Mouse (Mus musculus): ENCODE data around the gene Ccr1l1.

The Ccr1l1 gene

GRCm38 (mm10) chr9:123960161-123960560 lies 18.0 kb downstream of the Ccr1l1 start:
- no peak for DNase-seq (ENCODE audit: low read depth, low spot score)

- DNase-seq (ENCODE audit: low read depth, low spot score), result no peak
Measured at GRCm38 (mm10) chr9:123957911-123958413, 20.2 kb downstream of the Ccr1l1 start.

- no peak for DNase-seq (ENCODE audit: low read depth, low spot score)
Measured at GRCm38 (mm10) chr9:123956892-123957291, 21.3 kb downstream of the Ccr1l1 start.

GRCm38 (mm10) chr9:123953551-123953950 lies 24.7 kb downstream of the Ccr1l1 start:
- DNase-seq (ENCODE audit: low read depth, low spot score), result no peak

- DNase-seq (ENCODE audit: low read depth, low spot score), result no peak
Measured at GRCm38 (mm10) chr9:123951176-123951575, 27.0 kb downstream of the Ccr1l1 start.

GRCm38 (mm10) chr9:123949432-123949831 lies 28.8 kb downstream of the Ccr1l1 start:
- DNase-seq (ENCODE audit: low read depth, low spot score), result no peak

- DNase-seq (ENCODE audit: low read depth, low spot score), result no peak
Measured at GRCm38 (mm10) chr9:123947815-123948214, 30.4 kb downstream of the Ccr1l1 start.

GRCm38 (mm10) chr9:123942025-123942424 lies 36.2 kb downstream of the Ccr1l1 start:
- DNase-seq (ENCODE audit: low read depth, low spot score), result no peak

GRCm38 (mm10) chr9:123941316-123941715 lies 36.9 kb downstream of the Ccr1l1 start:
- no peak for DNase-seq (ENCODE audit: low read depth, low spot score)

- no peak for DNase-seq (ENCODE audit: low read depth, low spot score)
Measured at GRCm38 (mm10) chr9:123940628-123941027, 37.6 kb downstream of the Ccr1l1 start.

GRCm38 (mm10) chr9:123940168-123940567 lies 38.0 kb downstream of the Ccr1l1 start:
- no peak for DNase-seq (ENCODE audit: low read depth, low spot score)

- no peak for DNase-seq (ENCODE audit: low read depth, low spot score)
Measured at GRCm38 (mm10) chr9:123937989-123938388, 40.2 kb downstream of the Ccr1l1 start.

GRCm38 (mm10) chr9:123936604-123937280 lies 41.5 kb downstream of the Ccr1l1 start:
- no peak for DNase-seq (ENCODE audit: low read depth, low spot score)

GRCm38 (mm10) chr9:123935776-123936175 lies 42.4 kb downstream of the Ccr1l1 start:
- no peak for DNase-seq (ENCODE audit: low read depth, low spot score)

- DNase-seq (ENCODE audit: low read depth, low spot score), result no peak
Measured at GRCm38 (mm10) chr9:123935346-123935745, 42.9 kb downstream of the Ccr1l1 start.

GRCm38 (mm10) chr9:123933716-123934445 lies 44.3 kb downstream of the Ccr1l1 start:
- no peak for DNase-seq (ENCODE audit: low read depth, low spot score)

- no peak for DNase-seq (ENCODE audit: low read depth, low spot score)
Measured at GRCm38 (mm10) chr9:123932911-123933675, 45.1 kb downstream of the Ccr1l1 start.

GRCm38 (mm10) chr9:123931761-123932700 lies 46.2 kb downstream of the Ccr1l1 start:
- DNase-seq (ENCODE audit: low read depth, low spot score), result no peak

- no peak for DNase-seq (ENCODE audit: low read depth, low spot score)
Measured at GRCm38 (mm10) chr9:123930926-123931325, 47.3 kb downstream of the Ccr1l1 start.

GRCm38 (mm10) chr9:123930476-123930875 lies 47.7 kb downstream of the Ccr1l1 start:
- DNase-seq (ENCODE audit: low read depth, low spot score), result no peak

GRCm38 (mm10) chr9:123929936-123930335 lies 48.3 kb downstream of the Ccr1l1 start:
- DNase-seq (ENCODE audit: low read depth, low spot score), result no peak

All from embryo, embryonic 11.5 days (tissue).